Mouse (Mus musculus) spleen, postnatal 10 days (tissue): ENCODE measurements around the gene Idua.

ENCODE experiments used
- DNase-seq, 2 experiments: peaks; one replicate each; pipeline ENCODE4 v3.0.0; 2021 to 2022; ENCODE audit warnings: low spot score in 2 of 2

The Idua gene

DNA sequence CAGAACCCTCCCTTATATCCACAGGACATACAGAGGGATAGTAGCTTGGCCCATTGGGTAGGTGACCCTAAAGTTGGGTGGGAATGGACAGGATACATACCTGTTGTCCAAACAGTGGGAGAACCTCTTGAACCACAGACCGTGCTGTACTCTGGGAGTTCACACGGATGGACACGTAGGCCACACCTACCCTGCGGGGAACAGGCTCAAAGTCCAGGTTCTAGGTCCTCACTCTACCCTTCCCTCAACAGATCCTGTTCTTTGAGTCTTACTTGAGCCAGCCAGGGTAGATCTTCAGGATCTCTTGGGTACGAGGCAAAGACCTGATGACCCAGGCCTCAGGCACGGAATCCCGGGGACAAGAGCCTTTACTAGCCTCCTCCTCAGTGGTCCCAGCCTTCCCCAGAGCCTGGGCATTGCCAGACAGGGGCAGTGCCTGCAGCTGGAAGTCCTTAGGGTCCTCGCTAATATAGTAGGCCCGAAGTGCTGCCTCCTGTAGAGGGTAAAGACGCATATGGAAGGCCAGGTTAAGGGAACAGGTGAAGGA lies 5.6 kb upstream of the Idua start:
- DNase-seq = no peak

DNA sequence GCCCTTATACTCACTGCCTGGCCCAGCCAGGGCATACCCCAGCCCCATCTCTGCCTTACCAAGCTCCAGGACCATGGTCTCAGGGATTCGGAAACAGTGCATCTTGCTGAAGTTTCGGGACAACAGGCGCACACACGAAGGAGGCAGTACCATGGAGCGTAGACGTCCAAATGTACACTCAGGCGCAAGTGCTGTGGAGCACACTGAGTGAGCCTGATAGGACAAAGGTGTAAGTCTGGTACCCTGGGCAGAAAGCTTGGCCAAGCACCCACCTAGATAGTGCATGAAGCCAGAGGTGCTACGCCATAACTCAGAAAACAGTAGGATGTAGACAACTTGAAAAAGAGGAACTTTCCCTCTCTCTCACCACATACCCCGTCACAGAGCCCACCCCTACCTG lies 4.8 kb upstream of the Idua start:
- DNase-seq = no peak

DNA sequence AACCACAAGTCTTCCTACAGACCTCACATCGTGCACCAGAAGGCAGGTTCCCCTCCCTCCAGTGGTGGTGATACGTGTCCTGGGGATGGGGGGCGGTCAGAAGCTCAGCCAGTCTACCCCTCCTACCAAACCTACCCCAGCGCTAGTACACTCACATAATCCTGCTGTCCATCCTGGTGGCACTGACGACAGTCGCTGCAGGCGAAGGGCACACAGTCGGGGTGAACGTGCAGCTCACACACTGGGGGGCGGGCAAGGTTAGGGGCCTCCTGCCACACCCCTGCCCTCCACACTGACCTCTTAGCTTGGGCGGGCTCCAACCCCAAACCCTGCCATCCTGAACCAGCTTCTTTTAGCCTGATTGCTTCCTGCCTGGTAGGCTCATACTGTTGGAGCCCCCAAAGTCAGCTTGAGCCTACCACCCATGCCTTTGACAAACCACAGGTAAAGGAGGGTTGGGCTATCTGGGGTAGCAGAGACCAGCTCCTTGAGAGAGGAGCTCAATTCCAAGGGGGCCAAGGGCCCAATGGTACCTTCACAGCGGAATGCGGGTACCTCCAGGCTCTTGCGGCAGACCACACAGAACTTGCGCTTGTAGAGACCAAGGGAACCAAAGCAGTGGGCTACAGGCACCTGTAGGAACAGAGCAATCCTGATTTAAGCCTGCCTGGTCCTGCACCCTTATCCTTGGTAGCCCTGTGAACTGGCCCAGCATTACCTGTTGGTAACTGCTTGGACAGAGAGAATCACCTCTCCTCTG lies 4.1 kb upstream of the Idua start:
- DNase-seq = no peak

DNA sequence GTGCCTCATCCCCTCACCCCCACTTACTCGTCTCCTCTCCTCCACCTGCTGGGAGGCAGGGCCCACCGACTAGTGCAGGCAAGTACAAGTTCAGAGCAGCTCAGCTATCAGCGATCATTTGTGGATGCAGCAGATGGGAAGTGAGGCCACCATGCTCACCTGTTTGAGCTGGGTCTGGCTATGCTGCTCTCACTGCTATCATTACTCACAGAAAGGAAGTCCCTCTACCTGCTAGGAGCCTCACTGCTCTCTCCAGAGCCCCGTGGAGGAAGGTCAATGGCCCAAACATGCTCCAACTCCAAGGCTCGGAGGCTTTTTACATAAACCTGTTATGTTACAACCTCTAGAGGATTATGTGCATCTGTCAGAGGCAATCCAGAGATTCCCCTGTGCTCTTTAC lies 2.7 kb upstream of the Idua start:
- DNase-seq = no peak

DNA sequence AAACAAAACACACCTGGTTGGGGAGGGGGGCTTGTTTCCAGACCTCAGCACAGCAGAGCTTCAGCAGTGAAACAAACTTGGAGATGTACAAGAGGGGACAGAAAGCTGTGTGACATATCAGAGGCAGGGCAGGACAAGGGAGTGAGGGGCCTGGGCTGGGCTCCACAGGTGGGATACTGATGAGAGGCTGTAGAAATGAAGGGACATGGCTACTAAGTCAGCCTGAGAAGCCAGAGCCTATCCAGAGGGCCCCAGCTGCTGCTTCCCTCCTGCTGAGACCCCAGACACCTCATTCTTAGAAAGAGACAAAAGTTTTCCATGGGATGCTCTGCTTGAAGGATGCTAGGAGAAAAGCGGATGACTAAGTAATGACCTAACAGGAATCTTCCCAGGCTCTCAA lies 1.5 kb upstream of the Idua start:
- no peak for DNase-seq

DNA sequence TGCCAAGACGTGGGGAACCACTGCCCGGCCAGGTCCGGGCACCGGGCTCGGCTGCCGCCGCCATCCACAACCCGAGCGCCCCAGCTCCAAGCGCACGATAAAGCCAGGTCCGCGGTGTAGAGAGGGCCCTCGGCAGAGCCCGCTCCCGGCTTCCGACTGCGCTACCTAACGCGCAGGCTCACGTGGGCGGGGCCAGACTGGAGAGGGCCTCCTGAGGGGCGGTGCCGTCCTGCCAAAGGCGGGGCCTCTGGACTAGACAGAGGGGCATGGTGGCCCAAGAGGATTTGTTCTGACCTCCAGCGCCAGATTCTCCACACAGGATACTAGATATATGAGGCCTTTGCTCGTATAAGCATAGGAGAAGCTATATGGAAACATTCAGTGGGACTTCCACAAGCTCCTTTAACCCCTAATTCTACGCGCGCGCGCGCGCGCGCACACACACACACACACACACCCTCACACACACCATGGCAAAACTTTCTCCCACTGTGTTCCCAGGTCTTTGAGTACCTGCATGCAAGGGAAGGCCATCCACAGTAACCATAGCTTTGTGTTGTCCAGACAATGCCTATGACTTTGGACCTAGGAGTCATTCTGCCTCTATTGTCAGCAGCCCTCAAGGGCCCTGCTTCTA lies 619 bp downstream of the Idua start:
- DNase-seq = peak; percentile 86 to 95

DNA sequence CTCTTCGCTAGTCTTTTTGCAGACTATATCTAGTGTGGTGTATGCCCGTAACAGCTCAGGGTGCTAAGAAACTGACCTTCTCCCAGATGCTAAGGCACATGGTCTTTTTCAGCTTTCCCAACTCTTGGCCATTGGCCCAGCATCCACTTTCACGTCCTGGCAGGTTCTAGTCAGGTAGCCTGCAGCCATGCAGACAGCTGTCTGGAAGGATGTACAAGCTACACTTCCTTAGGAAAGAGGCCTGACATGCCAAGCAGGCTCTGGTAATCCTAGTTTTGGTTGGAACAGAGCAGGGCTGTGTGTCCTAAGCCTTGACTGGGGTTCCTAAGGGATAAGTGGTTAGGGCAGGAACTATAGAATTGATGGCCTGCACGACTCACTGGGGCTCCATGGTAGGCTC lies 2.6 kb downstream of the Idua start:
- DNase-seq = no peak

DNA sequence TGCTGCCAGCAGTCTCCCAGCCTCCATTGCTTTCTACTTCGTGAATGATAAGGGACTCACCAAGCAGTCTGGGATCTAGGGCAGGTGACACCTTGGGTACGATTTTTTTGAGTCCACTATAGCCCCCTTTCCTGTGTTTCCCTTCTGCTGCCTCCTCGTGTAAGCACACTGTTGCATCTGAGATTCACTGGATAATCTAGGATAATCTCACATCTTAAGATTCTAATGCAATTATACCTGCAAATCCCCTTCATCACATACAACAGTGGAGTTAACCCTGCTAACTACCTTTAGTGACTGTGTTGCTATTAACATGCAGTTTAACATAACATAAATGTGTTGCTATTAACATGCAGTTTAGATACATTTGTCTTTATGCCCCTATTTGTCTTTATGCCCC lies 4.9 kb downstream of the Idua start:
- DNase-seq = no peak

DNA sequence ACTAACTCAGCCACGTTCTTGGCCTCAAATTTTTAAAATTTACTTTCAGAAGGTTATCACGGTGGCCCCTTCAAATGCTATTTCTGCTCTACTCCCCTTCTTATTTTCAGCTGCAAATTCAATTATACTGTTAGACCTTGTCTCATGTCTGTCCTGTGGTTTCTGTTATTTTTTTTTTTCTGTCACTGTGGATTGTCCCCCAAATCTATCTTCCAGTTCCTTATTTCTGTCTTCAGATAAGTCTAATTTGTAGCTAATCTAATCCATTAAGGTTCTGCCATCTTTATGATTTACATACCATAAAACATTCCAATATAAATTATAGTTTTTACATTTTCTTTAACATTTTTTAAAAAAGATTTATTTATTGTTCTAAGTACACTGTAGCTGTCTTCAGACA lies 7.2 kb downstream of the Idua start:
- no peak for DNase-seq

DNA sequence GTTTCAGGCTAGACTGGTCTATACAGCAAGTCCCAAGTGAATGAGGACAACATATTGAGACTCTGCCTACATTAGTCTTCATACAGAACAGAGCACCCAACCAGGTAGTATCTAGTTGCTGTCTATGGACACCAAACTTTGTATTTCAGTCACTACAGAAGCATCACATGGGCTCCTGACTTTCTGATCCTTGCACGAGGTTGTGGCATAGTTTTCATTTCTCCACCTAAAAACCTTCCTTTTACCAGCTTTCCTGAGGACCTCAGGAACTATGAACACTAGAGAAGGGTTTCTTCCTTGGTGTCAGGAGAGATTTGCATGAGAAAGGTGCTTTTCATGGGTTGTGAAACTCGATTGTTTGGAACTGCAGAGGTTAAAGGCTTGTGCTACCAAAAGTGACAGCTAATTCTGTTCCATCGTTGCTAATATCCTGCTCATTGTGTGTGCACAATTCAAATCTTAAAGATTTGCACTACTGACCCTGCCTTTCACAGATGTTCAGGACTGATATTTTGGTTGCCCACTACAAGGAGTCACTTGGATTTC lies 8.3 kb downstream of the Idua start:
- DNase-seq = no peak

DNA sequence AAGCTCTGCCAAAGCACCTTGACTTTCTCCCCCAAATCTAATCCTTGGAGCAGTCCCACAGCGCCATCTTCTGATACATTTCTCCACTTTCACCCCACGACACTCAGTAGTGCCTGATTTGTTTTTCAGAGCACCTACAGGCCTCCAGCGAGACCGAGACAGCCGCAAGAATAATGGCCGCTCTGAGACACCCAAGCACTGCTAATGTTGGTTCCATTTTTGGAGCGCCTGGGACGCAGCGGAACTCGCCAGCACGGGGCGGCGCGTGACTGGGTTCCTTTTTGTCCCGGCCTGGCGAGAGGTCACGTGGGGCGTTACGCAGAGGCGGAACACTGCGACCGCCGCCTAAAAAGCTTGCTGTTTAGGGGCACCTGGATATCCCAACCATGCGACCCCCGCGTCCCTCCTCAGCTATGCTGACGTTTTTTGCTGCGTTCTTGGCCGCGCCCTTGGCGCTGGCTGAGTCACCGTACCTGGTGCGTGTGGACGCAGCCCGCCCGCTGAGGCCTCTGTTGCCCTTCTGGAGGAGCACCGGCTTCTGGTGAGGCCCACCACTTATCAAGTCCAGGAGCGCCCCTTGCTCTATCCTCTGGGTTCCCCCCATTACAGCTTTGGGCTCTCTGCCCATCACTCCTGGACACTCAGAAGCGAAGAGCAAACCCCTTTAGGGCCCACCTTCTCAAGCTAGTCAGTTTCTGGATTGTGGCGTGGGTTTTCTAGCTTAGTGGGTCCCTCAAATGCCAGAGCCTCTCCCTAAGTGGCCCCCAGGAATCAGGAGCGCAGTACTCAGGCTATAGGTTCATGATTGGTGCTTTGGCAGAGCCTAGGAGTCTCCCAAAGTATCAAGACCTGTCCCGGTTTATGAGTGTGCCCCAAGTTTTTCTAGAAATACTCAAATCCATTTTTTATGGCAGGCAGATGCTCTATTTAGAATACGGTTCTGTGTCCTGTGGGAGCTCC lies 9.1 kb downstream of the Idua start, which contains the start of gene Dgkq:
TSS of gene Dgkq (minus strand) at position 696 of the 960 bp plus-strand sequence.
- peak; percentile 82 to 86 for DNase-seq

DNA sequence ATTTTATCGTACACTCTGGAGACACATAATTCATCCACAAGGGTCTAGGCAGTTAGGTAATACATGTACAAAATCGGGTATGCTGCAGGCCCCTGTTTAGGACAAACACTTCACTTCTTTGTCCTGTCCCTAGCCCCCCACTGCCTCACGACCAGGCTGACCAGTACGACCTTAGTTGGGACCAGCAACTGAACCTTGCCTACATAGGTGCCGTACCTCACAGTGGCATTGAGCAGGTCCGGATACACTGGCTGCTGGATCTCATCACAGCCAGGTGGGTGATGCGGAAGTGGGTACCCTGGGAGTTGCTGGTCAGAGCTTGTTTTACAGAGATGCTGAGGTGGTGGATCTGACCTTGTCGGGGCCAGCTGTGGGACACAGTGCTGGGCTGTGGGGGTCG lies 9.9 kb downstream of the Idua start:
- peak in 1 of 2 experiments; percentile 22 for DNase-seq

DNA sequence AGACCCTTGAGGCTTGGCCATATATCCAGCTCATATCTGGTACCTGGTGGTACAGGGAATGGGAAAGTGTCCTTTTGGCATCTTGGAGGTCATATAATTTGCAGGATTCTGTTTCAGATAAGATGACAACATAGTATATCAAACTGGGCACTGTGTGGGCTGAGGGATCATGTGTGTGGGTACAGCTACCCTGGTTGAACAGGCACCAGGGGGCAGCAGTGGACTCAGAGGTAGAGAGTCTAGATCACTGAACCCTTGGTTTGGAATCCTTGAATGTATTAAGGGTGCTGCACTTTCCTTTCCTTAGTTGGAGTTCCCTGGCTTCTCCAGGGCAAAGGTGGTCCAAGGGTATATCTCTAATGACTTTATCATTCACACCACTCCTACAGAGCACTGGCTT lies 10.7 kb downstream of the Idua start:
- DNase-seq = peak in 1 of 2 experiments; percentile 84

DNA sequence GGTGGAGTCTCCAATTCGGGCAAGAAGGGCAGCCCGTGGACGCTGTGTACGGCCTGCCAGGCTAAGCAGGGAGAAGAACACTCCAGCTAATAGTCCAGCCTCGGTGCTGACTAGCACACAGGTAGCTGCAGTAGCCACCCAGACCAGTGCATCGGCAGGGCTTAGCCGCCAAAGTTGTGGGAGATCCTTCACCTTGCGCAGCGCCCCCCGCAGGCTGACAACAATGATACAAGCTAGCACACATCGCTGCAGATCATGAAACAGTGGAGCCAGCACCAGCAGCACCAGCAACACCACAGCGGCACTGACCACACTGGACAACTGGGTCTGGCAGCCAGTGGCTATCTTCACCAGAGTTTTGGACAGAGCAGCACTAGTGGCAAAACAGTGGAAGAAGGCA lies 11.6 kb downstream of the Idua start:
- DNase-seq = peak in 1 of 2 experiments; percentile 40

DNA sequence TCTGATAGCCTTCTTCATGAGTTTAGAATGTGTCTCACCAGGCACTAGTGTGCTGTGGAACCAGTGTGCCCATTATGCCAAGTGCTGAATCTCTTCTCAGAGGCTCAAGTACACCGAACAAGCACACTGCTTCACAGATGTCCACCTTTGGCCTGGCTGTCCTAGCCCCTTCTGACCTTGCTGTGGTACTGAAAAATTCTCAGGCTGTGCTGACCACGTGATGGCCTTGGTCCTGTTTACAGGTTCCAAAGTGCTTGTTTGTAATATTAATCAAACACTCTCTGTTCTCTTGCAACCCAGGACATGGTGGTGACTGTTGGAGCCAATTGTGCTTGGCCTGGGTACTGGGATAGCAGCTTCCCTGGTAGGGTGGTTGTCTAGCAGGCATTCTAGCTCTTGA lies 14.5 kb downstream of the Idua start:
- DNase-seq = no peak

DNA sequence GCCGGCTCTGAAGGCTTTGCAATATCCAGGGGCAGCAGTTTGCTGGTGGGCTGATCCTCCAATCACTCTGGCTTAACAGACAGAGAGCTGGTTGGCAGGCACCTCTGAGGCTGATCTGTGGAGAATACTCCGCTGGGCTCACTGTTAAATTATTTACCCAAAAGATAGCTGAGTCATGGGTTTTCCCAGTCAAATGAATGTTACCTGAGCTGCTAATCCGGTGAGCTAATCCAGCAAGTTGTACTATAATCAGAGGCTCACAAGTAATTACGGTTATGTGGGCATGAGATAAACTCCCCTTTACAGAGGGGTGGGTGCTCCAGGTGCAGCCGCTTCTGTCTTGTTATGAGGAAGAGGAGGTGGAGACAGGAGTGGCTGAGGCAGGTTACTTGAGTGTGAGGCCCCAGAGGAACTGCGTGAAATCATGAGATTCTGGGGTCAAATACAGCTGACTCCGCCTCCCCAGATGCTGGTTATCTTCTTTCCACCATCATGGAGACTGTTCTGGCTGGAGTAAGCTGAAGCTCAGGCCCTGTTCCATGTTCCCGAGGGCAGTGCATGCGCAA lies 15.2 kb downstream of the Idua start, which contains the start of gene Slc26a1:
TSS of gene Slc26a1 (minus strand) at position 319 of the 566 bp plus-strand sequence.
- DNase-seq = peak in 1 of 2 experiments; percentile 35

DNA sequence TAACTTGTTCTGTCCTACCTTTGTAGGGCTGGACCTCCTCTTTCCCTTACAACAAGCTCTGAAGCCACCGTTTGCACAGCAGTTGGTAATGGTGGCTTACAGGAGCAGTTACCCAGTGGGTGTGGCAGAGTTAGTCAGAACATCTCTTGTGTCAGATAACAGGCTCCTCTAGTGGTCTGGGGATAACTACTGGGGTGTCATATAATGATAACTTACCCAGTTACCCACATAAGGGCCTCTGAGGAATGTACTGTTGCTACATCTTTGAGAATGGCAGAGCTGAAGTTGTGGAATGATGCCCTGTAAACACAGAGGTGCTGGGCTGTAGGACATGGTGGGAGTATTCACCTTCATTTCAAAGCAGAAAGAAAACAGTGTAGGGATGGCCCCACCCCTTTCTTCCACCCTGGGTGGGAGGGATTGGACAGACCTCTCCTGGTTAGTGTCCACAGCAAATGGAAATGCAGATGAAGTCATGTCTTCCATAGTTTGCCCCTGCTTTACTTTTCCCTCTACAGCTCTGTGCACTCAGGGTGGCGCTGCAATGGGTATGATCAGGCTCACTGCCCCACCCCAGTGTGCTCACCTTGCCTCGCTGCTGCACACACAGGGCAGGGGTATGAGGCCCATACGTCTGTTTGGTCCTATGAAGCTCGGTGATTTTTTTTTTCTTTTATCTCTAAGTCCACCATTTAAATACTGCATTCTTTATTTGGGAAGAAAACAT lies 16.8 kb downstream of the Idua start:
- peak in 1 of 2 experiments; percentile 37 for DNase-seq

DNA sequence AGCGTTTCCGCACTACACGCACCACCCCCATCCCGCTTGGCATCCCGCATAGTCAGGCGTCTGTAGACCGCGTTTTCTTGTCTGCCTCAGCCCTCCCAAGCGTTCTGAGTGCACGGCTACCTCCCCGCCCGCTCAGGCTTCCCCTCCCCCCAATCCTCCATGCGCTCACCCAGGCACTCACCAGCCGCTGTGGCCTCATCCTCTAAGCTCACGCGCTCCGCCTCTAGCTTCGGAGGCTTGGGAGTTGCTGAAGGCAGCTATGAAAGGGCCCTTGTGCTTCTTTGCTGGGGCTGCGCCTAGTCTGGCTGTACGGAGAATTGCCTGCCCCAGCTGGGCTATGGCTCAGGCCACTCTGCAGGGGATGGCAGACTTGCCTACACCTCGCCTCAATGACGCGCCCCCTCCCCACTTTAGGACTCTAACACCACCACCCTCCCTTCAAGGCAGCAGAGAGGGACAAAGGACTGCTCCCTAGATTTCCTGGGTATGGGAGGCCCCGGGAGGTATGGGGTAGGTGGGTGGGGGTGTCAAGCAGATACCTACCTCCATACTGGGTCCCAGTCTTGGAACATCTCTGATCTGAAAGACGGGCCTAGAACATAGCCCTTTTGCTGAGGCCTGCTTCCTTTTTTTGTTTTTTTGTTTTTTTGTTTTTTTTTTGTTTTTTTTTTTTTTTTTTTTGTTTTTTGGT lies 17.6 kb downstream of the Idua start:
- peak in 1 of 2 experiments; percentile 57 for DNase-seq

DNA sequence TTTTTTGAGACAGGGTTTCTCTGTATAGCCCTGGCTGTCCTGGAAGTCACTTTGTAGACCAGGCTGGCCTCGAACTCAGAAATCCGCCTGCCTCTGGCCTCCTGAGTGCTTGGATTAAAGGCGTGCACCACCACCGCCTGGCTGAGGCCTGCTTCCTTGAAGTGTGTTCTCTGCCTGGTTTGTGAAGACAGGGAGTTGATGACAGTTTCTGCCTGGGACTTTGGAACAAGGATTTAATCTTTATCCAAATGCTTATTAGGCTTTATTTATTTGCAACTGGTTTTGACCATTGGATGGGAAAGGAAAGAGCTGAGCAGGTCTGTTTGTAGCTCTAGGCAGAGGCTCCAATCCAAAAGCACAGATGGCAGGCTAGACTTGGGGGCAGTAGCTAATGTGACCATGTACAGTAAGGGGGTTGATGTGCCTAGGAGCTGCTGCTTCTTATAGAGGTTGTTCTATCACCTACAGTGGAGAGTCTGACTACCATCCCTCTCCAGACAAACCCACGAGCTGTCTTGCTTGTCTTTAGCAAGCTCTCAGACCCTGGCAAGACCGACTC lies 18.2 kb downstream of the Idua start:
- DNase-seq = no peak

DNA sequence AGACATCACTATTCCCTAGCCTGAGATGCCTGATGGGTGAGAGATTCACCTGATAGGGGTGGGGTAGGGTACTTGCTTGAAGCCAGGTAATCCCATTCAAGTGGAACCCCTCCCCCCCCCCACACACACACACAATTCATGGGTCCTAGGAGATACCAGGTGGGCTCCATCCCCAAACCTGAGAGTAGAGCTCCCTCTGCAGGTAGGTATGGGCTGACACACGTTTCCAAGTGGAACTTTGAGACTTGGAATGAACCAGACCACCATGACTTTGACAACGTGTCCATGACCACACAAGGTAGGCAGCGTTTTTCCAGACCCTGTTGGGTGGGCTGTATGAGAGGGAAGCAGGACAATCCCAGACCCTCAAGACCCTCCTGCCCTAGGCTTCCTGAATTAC lies 19.8 kb downstream of the Idua start:
- no peak for DNase-seq
